Mouse (Mus musculus) neural tube, embryonic 15.5 days (tissue): ENCODE data around the gene Dppa5a. TPM values are rescaled to one million over a fixed set of nuclear protein-coding genes. Genes with fewer than 3 reads are reported as not detected.
"Not testable (repeated sequence)": the region's sequence is repeated elsewhere in the genome, so short reads cannot be mapped to it uniquely, and the experiment has no call there.

Experiments
- ATAC-seq: fragments of 200-750 bp; cut with Nextera tagmentation; 2 replicates; pipeline ENCODE4 v1.8.0; 2017; ENCODE audit warnings: mild to moderate bottlenecking, moderate TSS enrichment, moderate library complexity; ENCODE audit not compliant: low FRiP score
- H3K27ac ChIP-seq: fragments of 300-500 bp; sonication (generic); replicated peaks from 2 replicates; pipeline ENCODE4 v1.5.1; 2015; ENCODE audit warnings: mild to moderate bottlenecking, inconsistent platforms
- H3K27me3 ChIP-seq: fragments of 300-500 bp; sonication (generic); replicated peaks from 2 replicates; pipeline ENCODE4 v1.6.1; 2015; ENCODE audit warnings: inconsistent platforms
- H3K36me3 ChIP-seq: fragments of 300-500 bp; sonication (generic); 2 replicates; pipeline ENCODE4 v1.6.1; 2015; ENCODE audit warnings: inconsistent platforms
- H3K4me1 ChIP-seq: fragments of 300-500 bp; sonication (generic); 2 replicates; pipeline ENCODE4 v1.6.1; 2015; ENCODE audit warnings: inconsistent platforms
- H3K4me2 ChIP-seq: fragments of 300-500 bp; sonication (generic); 2 replicates; pipeline ENCODE4 v1.6.1; 2015; ENCODE audit warnings: inconsistent platforms, mild to moderate bottlenecking, moderate library complexity
- H3K4me3 ChIP-seq: fragments of 300-500 bp; sonication (generic); replicated peaks from 2 replicates; pipeline ENCODE4 v1.5.1; 2015; ENCODE audit warnings: mild to moderate bottlenecking, inconsistent platforms
- H3K9ac ChIP-seq: fragments of 300-500 bp; sonication (generic); replicated peaks from 2 replicates; pipeline ENCODE4 v1.6.1; 2015; ENCODE audit warnings: mild to moderate bottlenecking, inconsistent platforms
- H3K9me3 ChIP-seq: fragments of 300-500 bp; sonication (generic); replicated peaks from 2 replicates; pipeline ENCODE4 v1.6.1; 2016; ENCODE audit warnings: inconsistent platforms
- WGBS: fragments of 180-500 bp; shearing (Covaris S2); methylation state at CpG from one replicate; pipeline ENCODE4 v1.1.7; 2015; ENCODE audit warnings: mixed read lengths; 5-methylcytosine and 5-hydroxymethylcytosine counted together
- polyA plus RNA-seq: library from polyadenylated mRNA; unstranded; fragments of >200 nt; fragmentation: Nextera tagmentation; extraction: Ambion mirVana; gene quantifications from 2 replicates; pipeline ENCODE4 v1.2.1, GENCODE M21; 2015

Gene Dppa5a
- polyA plus RNA-seq, 1 experiment from 2014 or later = 3.6 TPM

GRCm38 (mm10) chr9:78343055-78343454, 24.9 kb downstream of the Dppa5a start:
- WGBS = 90% methylated on average over 9 of the region's 9 CpGs
- not testable (repeated sequence) for H3K4me3 ChIP-seq, H3K9me3 ChIP-seq, H3K27me3 ChIP-seq, H3K27ac ChIP-seq, ATAC-seq, H3K4me1 ChIP-seq, H3K4me2 ChIP-seq, H3K9ac ChIP-seq, H3K36me3 ChIP-seq

GRCm38 (mm10) chr9:78342494-78342893, 25.5 kb downstream of the Dppa5a start:
- H3K27ac ChIP-seq, H3K9me3 ChIP-seq, H3K36me3 ChIP-seq, H3K4me3 ChIP-seq, H3K4me2 ChIP-seq, H3K9ac ChIP-seq, ATAC-seq, H3K27me3 ChIP-seq, H3K4me1 ChIP-seq: not testable (repeated sequence)
- WGBS = 91% methylated on average over 4 of the region's 4 CpGs

GRCm38 (mm10) chr9:78340324-78340723, 27.7 kb downstream of the Dppa5a start:
- H3K27ac ChIP-seq, H3K36me3 ChIP-seq, H3K9me3 ChIP-seq, ATAC-seq, H3K9ac ChIP-seq, H3K27me3 ChIP-seq, H3K4me3 ChIP-seq, H3K4me1 ChIP-seq: not testable (repeated sequence)
- H3K4me2 ChIP-seq = peak overlapping the region; percentile 38
- 11% methylated on average over 8 of the region's 8 CpGs for WGBS

- not testable (repeated sequence) for H3K9me3 ChIP-seq, H3K9ac ChIP-seq, H3K36me3 ChIP-seq, H3K27me3 ChIP-seq, H3K4me1 ChIP-seq, ATAC-seq, H3K4me2 ChIP-seq, H3K4me3 ChIP-seq, H3K27ac ChIP-seq
Observed at GRCm38 (mm10) chr9:78337050-78337449, 30.9 kb downstream of the Dppa5a start.

GRCm38 (mm10) chr9:78327289-78327688, 40.7 kb downstream of the Dppa5a start, which contains the start of gene Omt2b:
TSS of gene Omt2b (plus strand) at chr9:78327589.
- H3K9me3 ChIP-seq, H3K36me3 ChIP-seq, H3K27ac ChIP-seq, H3K4me2 ChIP-seq, H3K4me3 ChIP-seq, ATAC-seq, H3K4me1 ChIP-seq, H3K27me3 ChIP-seq, H3K9ac ChIP-seq: not testable (repeated sequence)
- WGBS = 100% methylated on average over 1 of the region's 1 CpGs

GRCm38 (mm10) chr9:78319499-78319898, 48.5 kb downstream of the Dppa5a start:
- H3K36me3 ChIP-seq = no peaks in the 10 kb centered on the region

More at GRCm38 (mm10) chr9:78319499-78319898, 48.5 kb downstream of the Dppa5a start:
- ATAC-seq = no peak
- Histone ChIP-seq H3K4me1 (no peaks in the 10 kb centered on the region), H3K9ac (no peak overlapping the region), H3K27me3 (no peaks in the 10 kb centered on the region), H3K27ac (no peak overlapping the region), H3K4me2 (no peak overlapping the region), H3K9me3 (no peaks in the 10 kb centered on the region), H3K4me3 (no peak overlapping the region)
- 32% methylated on average over 1 of the region's 1 CpGs for WGBS

Other genes starting within 250 kb of the Dppa5a start
- 38.4 and 40.5 TPM in 2 replicates for gene Gsta4, start 185.4 kb downstream of the Dppa5a start, polyA plus RNA-seq
- 0.22 TPM in 1 of 2 replicates, not detected in the other for gene Gsta1, start 137.5 kb downstream of the Dppa5a start, polyA plus RNA-seq
- not detected in 2 replicates for gene Gm3776, start 111.0 kb downstream of the Dppa5a start, polyA plus RNA-seq
- gene Gm10639, start 78.3 kb downstream of the Dppa5a start, polyA plus RNA-seq = not detected in 2 replicates
- gene Omt2a, start 53.4 kb downstream of the Dppa5a start, polyA plus RNA-seq = not detected in 2 replicates
- gene Omt2b, start 40.6 kb downstream of the Dppa5a start, polyA plus RNA-seq = not detected in 2 replicates
- gene Gsta2, start 12.4 kb downstream of the Dppa5a start, polyA plus RNA-seq = 0.82 TPM in 1 of 2 replicates, not detected in the other
- 3.8 and 4.4 TPM in 2 replicates for gene Ooep, start 10.5 kb upstream of the Dppa5a start, polyA plus RNA-seq
- gene Ddx43, start 27.6 kb upstream of the Dppa5a start, polyA plus RNA-seq = 0.29 and 0.65 TPM in 2 replicates
- gene Cgas, start 75.1 kb upstream of the Dppa5a start, polyA plus RNA-seq = 0.86 and 1.4 TPM in 2 replicates
- gene Mto1, start 80.0 kb upstream of the Dppa5a start, polyA plus RNA-seq = 30.0 and 30.1 TPM in 2 replicates
- 2.6 and 3.0 TPM in 2 replicates for gene Gm17324, start 80.6 kb upstream of the Dppa5a start, polyA plus RNA-seq
- gene Eef1a1, start 121.0 kb upstream of the Dppa5a start, polyA plus RNA-seq = 2,707 and 3,339 TPM in 2 replicates
- gene Slc17a5, start 219.9 kb upstream of the Dppa5a start, polyA plus RNA-seq = 15.2 and 17.0 TPM in 2 replicates
- 1.2 and 3.0 TPM in 2 replicates for gene Cd109, start 247.4 kb upstream of the Dppa5a start, polyA plus RNA-seq